Comparison of ENCODE assay signal across 14 mouse cellular contexts in genomic region chr1:89550061-89550869, GRCm38 (mm10).
DNase-seq lines count a peak whose midpoint lies in the region; ATAC-seq lines count a peak whose summit lies in the region.
"Had no signal": no experiment of that assay in that cellular context is flagged by ENCODE, and none has a peak within 500 bp of the region (broad histone marks: within the 10 kb centered on the region; RNA-seq: fewer than 3 reads in every experiment).

No protein-coding gene starts in this region.

- 0 out of 2 replicates have a peak overlapping the region, but pooled peaks have one; percentile 24 for H3K9ac ChIP-seq in hindbrain, embryonic 12.5 days
- peak overlapping the region; percentile 55 for H3K9ac ChIP-seq in midbrain, embryonic 11.5 days (ENCODE audit: low read length)
- H3K9ac ChIP-seq in kidney, embryonic 16.5 days (replicated peaks; ENCODE audit: low read length): no peak overlapping the region
- H3K9ac ChIP-seq: limb, embryonic 12.5 days had no signal

- 56% methylated on average over 25 of the region's 25 CpGs for WGBS in embryonic facial prominence, embryonic 10.5 days
- 20% methylated on average over 25 of the region's 25 CpGs for WGBS in hindbrain, embryonic 12.5 days
- 25% methylated on average over 25 of the region's 25 CpGs for WGBS in midbrain, embryonic 11.5 days
- 67% methylated on average over 25 of the region's 25 CpGs for WGBS in kidney, embryonic 16.5 days

- DNase-seq in 3T3-L1 (ENCODE audit: low read depth, low spot score): peak; percentile 24
- DNase-seq in embryonic facial prominence, embryonic 10.5 days (ENCODE audit: low spot score): peak; percentile 59
- peak; percentile 94 for DNase-seq in midbrain, embryonic 11.5 days (ENCODE audit: low spot score, missing footprints)
- no peak for DNase-seq in adrenal gland, adult (ENCODE audit: inconsistent age in 2 of 2, low spot score in 1 of 2)
- no peak for DNase-seq in natural killer cell, adult 2 months (ENCODE audit: low spot score in 2 of 2)
- DNase-seq in ovary, postnatal 36 days (ENCODE audit: low spot score): no peak
- DNase-seq: cerebellum, adult 11 months; kidney, adult 18-20 months; lung, postnatal 36 days; thymus, adult 18-20 months had no signal

- no peaks in the 10 kb centered on the region for H3K36me3 ChIP-seq in embryonic facial prominence, embryonic 10.5 days (replicated peaks)
- H3K36me3 ChIP-seq in hindbrain, embryonic 12.5 days: no peaks in the 10 kb centered on the region
- no peaks in the 10 kb centered on the region for H3K36me3 ChIP-seq in midbrain, embryonic 11.5 days (ENCODE audit: control insufficient read depth, insufficient read depth, low read length)
- H3K36me3 ChIP-seq in kidney, embryonic 16.5 days (ENCODE audit: insufficient read depth, low read length): no peaks in the 10 kb centered on the region
- H3K36me3 ChIP-seq: heart, embryonic 10.5 days; limb, embryonic 12.5 days had no signal

- H3K4me3 ChIP-seq in embryonic facial prominence, embryonic 10.5 days: no peak overlapping the region
- H3K4me3 ChIP-seq in hindbrain, embryonic 12.5 days: peak overlapping the region; percentile 0; the same call in 1 of the 2 replicates
- peak overlapping the region; percentile 13; the same call in 1 of the 2 replicates for H3K4me3 ChIP-seq in midbrain, embryonic 11.5 days (ENCODE audit: low read depth, low read length)
- no peak overlapping the region for H3K4me3 ChIP-seq in kidney, embryonic 16.5 days (ENCODE audit: low read length)
- H3K4me3 ChIP-seq: heart, embryonic 10.5 days; limb, embryonic 12.5 days had no signal

- peak; percentile 94 for ATAC-seq in hindbrain, embryonic 12.5 days (ENCODE audit: low FRiP score)
- peak; percentile 95 for ATAC-seq in midbrain, embryonic 11.5 days (ENCODE audit: low FRiP score)
- ATAC-seq in kidney, embryonic 16.5 days (ENCODE audit: low FRiP score, low TSS enrichment): no peak

- peaks cover 61% of the 10 kb centered on the region for H3K4me1 ChIP-seq in embryonic facial prominence, embryonic 10.5 days
- H3K4me1 ChIP-seq in hindbrain, embryonic 12.5 days: peaks cover 56% of the 10 kb centered on the region
- H3K4me1 ChIP-seq in midbrain, embryonic 11.5 days (ENCODE audit: control insufficient read depth, insufficient read depth, low read length): peaks cover 41% of the 10 kb centered on the region
- H3K4me1 ChIP-seq in kidney, embryonic 16.5 days (ENCODE audit: insufficient read depth, low read length): peaks cover 18% of the 10 kb centered on the region

- peak overlapping the region; percentile 8 for H3K27ac ChIP-seq in embryonic facial prominence, embryonic 10.5 days (replicated peaks)
- H3K27ac ChIP-seq in hindbrain, embryonic 12.5 days: peak overlapping the region; percentile 90
- peak overlapping the region; percentile 85 for H3K27ac ChIP-seq in midbrain, embryonic 11.5 days (ENCODE audit: low read depth, low read length)
- no peak overlapping the region for H3K27ac ChIP-seq in kidney, embryonic 16.5 days (ENCODE audit: low read length)
- H3K27ac ChIP-seq: heart, embryonic 10.5 days; limb, embryonic 12.5 days had no signal

- no peaks in the 10 kb centered on the region for H3K9me3 ChIP-seq in embryonic facial prominence, embryonic 10.5 days
- H3K9me3 ChIP-seq in hindbrain, embryonic 12.5 days (replicated peaks): no peaks in the 10 kb centered on the region
- H3K9me3 ChIP-seq in midbrain, embryonic 11.5 days (ENCODE audit: control insufficient read depth, low read length): no peaks in the 10 kb centered on the region
- no peaks in the 10 kb centered on the region for H3K9me3 ChIP-seq in kidney, embryonic 16.5 days (ENCODE audit: low read length)
- H3K9me3 ChIP-seq: heart, embryonic 10.5 days; limb, embryonic 12.5 days had no signal

- peak overlapping the region; percentile 44 for H3K4me2 ChIP-seq in hindbrain, embryonic 12.5 days (replicated peaks)
- peak overlapping the region; percentile 39 for H3K4me2 ChIP-seq in midbrain, embryonic 11.5 days
- no peak overlapping the region for H3K4me2 ChIP-seq in kidney, embryonic 16.5 days (replicated peaks; ENCODE audit: low read depth, low read length)
- H3K4me2 ChIP-seq: limb, embryonic 12.5 days had no signal

- no peaks in the 10 kb centered on the region for H3K27me3 ChIP-seq in embryonic facial prominence, embryonic 10.5 days (replicated peaks; ENCODE audit: low read depth, poor library complexity, severe bottlenecking)
- no peaks in the 10 kb centered on the region for H3K27me3 ChIP-seq in hindbrain, embryonic 12.5 days
- no peaks in the 10 kb centered on the region for H3K27me3 ChIP-seq in midbrain, embryonic 11.5 days (ENCODE audit: control insufficient read depth, insufficient read depth, low read length)
- no peaks in the 10 kb centered on the region for H3K27me3 ChIP-seq in kidney, embryonic 16.5 days (ENCODE audit: insufficient read depth, low read length)
- H3K27me3 ChIP-seq: limb, embryonic 12.5 days had no signal

Comparison
In these comparisons a context has a peak if more than half of its experiments do, and no peak if none do; other contexts are left out.
1. DNase-seq: peak in 3T3-L1 (single experiment), embryonic facial prominence, embryonic 10.5 days (single experiment) and midbrain, embryonic 11.5 days (single experiment); none in adrenal gland, adult (0 of 2), natural killer cell, adult 2 months (0 of 2) and ovary, postnatal 36 days (single experiment).
2. H3K4me3 ChIP-seq: peak in hindbrain, embryonic 12.5 days (single experiment) and midbrain, embryonic 11.5 days (single experiment); none in embryonic facial prominence, embryonic 10.5 days (single experiment) and kidney, embryonic 16.5 days (single experiment).